Mouse (Mus musculus) mature B cell (primary cell): ENCODE data around the gene Smim20.

ENCODE experiments used
- in situ Hi-C: fragments of 300-500 bp; cut with MboI; formaldehyde crosslinking; loops from 2 replicates; pipeline ENCODE4 v1.14.3; 2019

The Smim20 gene

GRCm38 (mm10) chr5:53266181-53266580 is 702 bp upstream of the Smim20 start:
- in situ Hi-C loops, result no loop called here

GRCm38 (mm10) chr5:53268095-53268692 is 1.3 kb downstream of the Smim20 start:
- in situ Hi-C loops, result no loop called here

- in situ Hi-C loops, result no loop called here
Measured at GRCm38 (mm10) chr5:53269799-53270198, 2.9 kb downstream of the Smim20 start.

GRCm38 (mm10) chr5:53270947-53271711 is 4.2 kb downstream of the Smim20 start:
- in situ Hi-C loops, result no loop called here

GRCm38 (mm10) chr5:53272626-53273025 is 5.7 kb downstream of the Smim20 start:
- in situ Hi-C loops, result no loop called here

GRCm38 (mm10) chr5:53273699-53274430 is 7.0 kb downstream of the Smim20 start:
- in situ Hi-C loops, result no loop called here

GRCm38 (mm10) chr5:53274811-53275355 is 8.0 kb downstream of the Smim20 start:
- in situ Hi-C loops, result no loop called here

GRCm38 (mm10) chr5:53275376-53275775 is 8.5 kb downstream of the Smim20 start:
- in situ Hi-C loops, result no loop called here

- in situ Hi-C loops, result no loop called here
Measured at GRCm38 (mm10) chr5:53276470-53277022, 9.7 kb downstream of the Smim20 start.

GRCm38 (mm10) chr5:53277716-53278263 is 10.9 kb downstream of the Smim20 start:
- in situ Hi-C loops, result no loop called here

- in situ Hi-C loops, result no loop called here
Measured at GRCm38 (mm10) chr5:53279216-53279813, 12.4 kb downstream of the Smim20 start.

GRCm38 (mm10) chr5:53282487-53282886 is 15.6 kb downstream of the Smim20 start:
- in situ Hi-C loops, result no loop called here

GRCm38 (mm10) chr5:53286406-53286805 is 19.5 kb downstream of the Smim20 start:
- in situ Hi-C loops, result no loop called here

- in situ Hi-C loops, result no loop called here
Measured at GRCm38 (mm10) chr5:53289438-53289837, 22.6 kb downstream of the Smim20 start.

- in situ Hi-C loops, result no loop called here
Measured at GRCm38 (mm10) chr5:53294627-53295026, 27.7 kb downstream of the Smim20 start.

- in situ Hi-C loops, result no loop called here
Measured at GRCm38 (mm10) chr5:53296961-53297360, 30.1 kb downstream of the Smim20 start.

GRCm38 (mm10) chr5:53301496-53301895 is 34.6 kb downstream of the Smim20 start:
- in situ Hi-C loops, result no loop called here

GRCm38 (mm10) chr5:53302895-53303670 is 36.2 kb downstream of the Smim20 start:
- in situ Hi-C loops, result no loop called here

GRCm38 (mm10) chr5:53303941-53304340 is 37.1 kb downstream of the Smim20 start:
- in situ Hi-C loops, result no loop called here

GRCm38 (mm10) chr5:53304936-53305335 is 38.1 kb downstream of the Smim20 start:
- in situ Hi-C loops, result no loop called here

GRCm38 (mm10) chr5:53306864-53307263 is 40.0 kb downstream of the Smim20 start:
- in situ Hi-C loops, result no loop called here
